Mouse (Mus musculus) G1E-ER4 (cell line): Measurements from ENCODE around the gene Olfr27. TPM values are rescaled to one million over a fixed set of nuclear protein-coding genes. Genes with fewer than 3 reads are reported as not detected.

ENCODE experiments used
- GATA1 ChIP-seq: IDR thresholded peaks from one replicate; pipeline ENCODE4 v1.8.0; 2012; ENCODE audit warnings: low read length, inconsistent platforms
- polyA plus RNA-seq: library from polyadenylated mRNA; stranded (reverse); fragments of >175 nt; gene quantifications from 2 replicates; pipeline ENCODE4 v1.2.3, GENCODE M21; 2012

Gene Olfr27
- polyA plus RNA-seq = not detected in 2 replicates

GRCm38 (mm10) chr9:39127831-39128230 is at the start of gene Olfr27:
Gene Olfr27 (plus strand): TSS chr9:39128131.
- TF ChIP-seq GATA1 = no peak

- no peak for TF ChIP-seq GATA1
Observed at GRCm38 (mm10) chr9:39078787-39079186, 49.1 kb upstream of the Olfr27 start, which contains the start of gene Olfr938. Gene Olfr938 (minus strand): TSS chr9:39078887.

DNA sequence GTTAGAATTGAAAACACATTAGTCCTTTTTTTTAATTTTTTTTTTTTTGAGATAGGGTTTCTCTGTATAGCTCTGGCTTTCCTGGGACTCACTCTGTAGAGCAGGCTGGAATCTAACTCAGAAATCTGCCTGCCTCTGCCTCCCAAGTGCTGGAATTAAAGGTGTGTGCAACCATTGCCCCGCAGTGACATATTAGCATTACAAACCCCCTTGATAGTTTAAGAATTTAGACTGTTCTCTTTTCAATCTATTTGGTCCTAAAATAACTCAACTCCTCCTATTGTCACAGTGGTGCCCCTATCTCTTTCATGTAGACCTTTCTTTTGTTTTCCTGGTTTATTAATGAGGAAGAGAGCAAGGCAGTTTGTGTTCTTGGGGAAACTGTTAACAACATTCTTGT is 605 bp upstream of the Olfr27 start:
- no peak for TF ChIP-seq GATA1

DNA sequence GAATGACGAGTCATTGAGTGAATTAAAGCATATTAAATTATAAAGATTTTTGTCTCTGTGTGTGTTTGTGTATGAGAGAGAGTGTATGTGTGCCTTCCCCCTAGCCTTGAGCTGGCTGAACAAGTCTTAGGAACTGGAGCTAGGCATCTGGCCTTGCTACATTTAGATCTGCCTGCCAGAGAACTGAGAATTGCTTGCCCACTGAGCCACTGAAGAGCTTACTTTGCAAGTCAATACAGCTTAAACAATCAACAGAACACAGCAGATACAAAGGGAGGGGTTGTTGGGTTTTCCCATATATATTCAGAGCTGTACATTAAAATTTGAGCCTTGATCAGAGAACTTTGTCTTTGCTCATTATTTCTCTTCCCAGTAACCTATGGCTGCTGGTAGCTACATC is 24.5 kb downstream of the Olfr27 start:
- no peak for TF ChIP-seq GATA1

DNA sequence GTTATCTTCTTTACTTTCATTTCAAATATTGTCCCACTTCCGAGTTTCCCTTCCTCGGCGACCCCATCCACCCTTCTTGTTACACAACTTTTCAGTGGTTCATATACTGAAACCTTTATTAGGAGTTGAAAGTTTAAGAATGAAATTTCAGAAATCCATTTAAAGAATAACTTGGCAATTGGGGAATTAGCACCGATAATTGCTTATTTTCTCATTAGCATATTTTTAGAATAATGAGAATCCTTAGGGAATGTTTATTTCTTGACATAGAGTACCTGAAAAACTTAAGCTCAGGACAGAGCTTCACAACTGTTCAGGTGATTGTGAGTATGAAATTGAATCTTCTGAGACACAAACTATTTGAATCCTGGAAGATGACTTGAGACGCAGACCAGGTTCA is 38.1 kb downstream of the Olfr27 start, which contains the start of gene Olfr943:
Gene Olfr943, plus strand, starts transcription at position 301 of the 400 bp plus-strand sequence.
- no peak for TF ChIP-seq GATA1

Other genes with a start within 250 kb of the Olfr27 start
- gene Olfr930, start 198.3 kb upstream of the Olfr27 start, polyA plus RNA-seq = not detected in 2 replicates
- not detected in 2 replicates for gene Olfr933, start 155.8 kb upstream of the Olfr27 start, polyA plus RNA-seq
- not detected in 2 replicates for gene Olfr934, start 139.8 kb upstream of the Olfr27 start, polyA plus RNA-seq
- gene Olfr935, start 128.4 kb upstream of the Olfr27 start, polyA plus RNA-seq = not detected in 2 replicates
- not detected in 2 replicates for gene Olfr146, start 104.8 kb upstream of the Olfr27 start, polyA plus RNA-seq
- gene Olfr937, start 63.2 kb upstream of the Olfr27 start, polyA plus RNA-seq = not detected in 2 replicates
- not detected in 2 replicates for gene Olfr938, start 49.2 kb upstream of the Olfr27 start, polyA plus RNA-seq
- gene Olfr943, start 38.2 kb downstream of the Olfr27 start, polyA plus RNA-seq = not detected in 2 replicates
- not detected in 2 replicates for gene Olfr944, start 73.8 kb downstream of the Olfr27 start, polyA plus RNA-seq
- not detected in 2 replicates for gene Olfr1537, start 121.9 kb downstream of the Olfr27 start, polyA plus RNA-seq
- gene Olfr945, start 148.7 kb downstream of the Olfr27 start, polyA plus RNA-seq = not detected in 2 replicates
- not detected in 2 replicates for gene Olfr948, start 197.9 kb downstream of the Olfr27 start, polyA plus RNA-seq